Mouse (Mus musculus): ENCODE measurements around the gene Npb. TPM values are rescaled to one million over a fixed set of nuclear protein-coding genes. Genes with fewer than 3 reads are reported as not detected.

Npb gene
- polyA plus RNA-seq, 1 experiment from 2014 or later, result 2.9 TPM

DNA sequence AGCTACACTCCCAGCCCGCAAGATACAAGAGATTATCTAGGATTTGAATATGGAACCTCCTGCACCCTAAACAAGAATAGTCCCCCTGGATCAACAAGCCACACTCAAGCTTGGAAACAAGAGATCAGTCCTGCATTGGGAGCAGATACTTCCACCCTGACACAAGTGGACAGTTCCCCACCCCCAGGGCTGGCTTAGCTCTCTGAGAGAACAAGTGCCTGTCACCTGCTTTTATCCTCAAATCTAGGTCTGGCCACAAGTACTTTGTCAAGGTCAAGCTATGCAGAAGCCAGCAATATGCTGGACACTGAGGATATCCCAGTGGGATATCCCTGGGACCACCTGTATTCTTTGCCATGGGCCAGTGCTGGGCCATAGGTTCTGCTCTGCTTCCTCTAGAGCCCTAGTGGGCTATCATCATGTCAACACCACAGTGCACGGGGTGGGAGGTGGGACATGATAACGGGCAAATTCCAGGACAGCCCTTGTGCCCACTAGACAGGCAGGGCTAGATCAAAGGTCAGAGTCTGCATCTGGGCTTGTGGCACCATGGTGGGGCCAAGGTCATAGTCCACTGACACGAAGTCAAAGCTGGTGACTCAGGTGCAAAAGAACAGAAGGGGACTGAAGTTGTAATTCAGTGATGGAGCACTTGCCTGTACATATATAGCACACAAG lies 8.5 kb downstream of the Npb start:
- Histone ChIP-seq H3K27ac (ENCODE audit: low read length) (no peak overlapping the region), H3K36me3 (ENCODE audit: insufficient read depth, low read length) (peaks cover 18% of the 10 kb centered on the region)
- 33% methylated on average over 4 of the region's 4 CpGs for WGBS

GRCm38 (mm10) chr11:120617519-120618112 lies 9.3 kb downstream of the Npb start, which contains the start of gene Pcyt2:
Gene Pcyt2, minus strand, starts transcription at chr11:120617936.
- H3K9ac ChIP-seq (replicated peaks; ENCODE audit: low read depth), result peak within 1 kb of the TSS; percentile 65
- H3K4me3 ChIP-seq (ENCODE audit: low read depth, low read length), result peak within 1 kb of the TSS; percentile 63
- peak within 1 kb of the TSS; percentile 92 for H3K4me2 ChIP-seq (replicated peaks; ENCODE audit: low read depth, low read length)
- DNase-seq (ENCODE audit: low spot score), result peak; percentile 94
- H3K36me3 ChIP-seq (ENCODE audit: insufficient read depth, low read length), result peaks cover 20% of the 10 kb centered on the region
- peaks cover 8% of the 10 kb centered on the region for H3K4me1 ChIP-seq (ENCODE audit: insufficient read depth, low read depth, low read length)
- peak; percentile 99 for ATAC-seq
- H3K27ac ChIP-seq (ENCODE audit: low read length), result peak within 1 kb of the TSS; percentile 59
- TF ChIP-seq EP300 (IDR thresholded peaks at IDR 0.05) (no peak), CTCF (IDR thresholded peaks at IDR 0.05) (no peak)
- under 1% methylated on average over 56 of the region's 56 CpGs for WGBS
- no peaks in the 10 kb centered on the region for H3K27me3 ChIP-seq (replicated peaks; ENCODE audit: insufficient read depth, low read length)
- H3K9me3 ChIP-seq (ENCODE audit: low read length), result no peaks in the 10 kb centered on the region

More for the DNA sequence above, 8.5 kb downstream of the Npb start:
- DNase-seq (ENCODE audit: low spot score) (no peak), ATAC-seq (no peak)
- peak overlapping the region; percentile 63 for H3K4me3 ChIP-seq (ENCODE audit: low read depth, low read length)
- peak overlapping the region; percentile 65 for H3K9ac ChIP-seq (replicated peaks; ENCODE audit: low read depth)
- no peaks in the 10 kb centered on the region for H3K27me3 ChIP-seq (replicated peaks; ENCODE audit: insufficient read depth, low read length)
- no peak for TF ChIP-seq CTCF (IDR thresholded peaks at IDR 0.05)
- TF ChIP-seq EP300 (IDR thresholded peaks at IDR 0.05), result no peak
- peak overlapping the region; percentile 92 for H3K4me2 ChIP-seq (replicated peaks; ENCODE audit: low read depth, low read length)
- no peaks in the 10 kb centered on the region for H3K9me3 ChIP-seq (ENCODE audit: low read length)
- peaks cover 8% of the 10 kb centered on the region for H3K4me1 ChIP-seq (ENCODE audit: insufficient read depth, low read depth, low read length)

- no peak overlapping the region for H3K9ac ChIP-seq (replicated peaks; ENCODE audit: low read depth)
- H3K4me1 ChIP-seq (ENCODE audit: insufficient read depth, low read depth, low read length), result peaks cover 8% of the 10 kb centered on the region
- 96% methylated on average over 25 of the region's 25 CpGs for WGBS
- no peak overlapping the region for H3K4me2 ChIP-seq (replicated peaks; ENCODE audit: low read depth, low read length)
- H3K4me3 ChIP-seq (ENCODE audit: low read depth, low read length), result no peak overlapping the region
- no peak for TF ChIP-seq EP300 (IDR thresholded peaks at IDR 0.05)
- peaks cover 23% of the 10 kb centered on the region for H3K36me3 ChIP-seq (ENCODE audit: insufficient read depth, low read length)
- DNase-seq (ENCODE audit: low spot score) (no peak), ATAC-seq (no peak)
- no peaks in the 10 kb centered on the region for H3K9me3 ChIP-seq (ENCODE audit: low read length)
- H3K27ac ChIP-seq (ENCODE audit: low read length), result no peak overlapping the region
- H3K27me3 ChIP-seq (replicated peaks; ENCODE audit: insufficient read depth, low read length), result no peaks in the 10 kb centered on the region
Observed at GRCm38 (mm10) chr11:120618619-120619535, 10.6 kb downstream of the Npb start.

- Histone ChIP-seq H3K27ac (ENCODE audit: low read length) (no peak overlapping the region), H3K4me3 (ENCODE audit: low read depth, low read length) (no peak overlapping the region), H3K4me1 (ENCODE audit: insufficient read depth, low read depth, low read length) (peaks cover 10% of the 10 kb centered on the region), H3K9me3 (ENCODE audit: low read length) (no peaks in the 10 kb centered on the region), H3K27me3 (replicated peaks; ENCODE audit: insufficient read depth, low read length) (no peaks in the 10 kb centered on the region), H3K4me2 (replicated peaks; ENCODE audit: low read depth, low read length) (no peak overlapping the region), H3K9ac (replicated peaks; ENCODE audit: low read depth) (no peak overlapping the region), H3K36me3 (ENCODE audit: insufficient read depth, low read length) (peaks cover 23% of the 10 kb centered on the region)
- WGBS, result 92% methylated on average over 14 of the region's 14 CpGs
- TF ChIP-seq CTCF (IDR thresholded peaks at IDR 0.05) (no peak), EP300 (IDR thresholded peaks at IDR 0.05) (no peak)
- ATAC-seq (no peak), DNase-seq (ENCODE audit: low spot score) (no peak)
Observed at GRCm38 (mm10) chr11:120620195-120620594, 11.9 kb downstream of the Npb start.

- H3K36me3 ChIP-seq (ENCODE audit: insufficient read depth, low read length), result peaks cover 23% of the 10 kb centered on the region
- no peak overlapping the region for H3K4me2 ChIP-seq (replicated peaks; ENCODE audit: low read depth, low read length)
- H3K27ac ChIP-seq (ENCODE audit: low read length), result no peak overlapping the region
- no peak overlapping the region for H3K4me3 ChIP-seq (ENCODE audit: low read depth, low read length)
- DNase-seq (ENCODE audit: low spot score), result no peak
- WGBS, result 89% methylated on average over 6 of the region's 6 CpGs
- no peaks in the 10 kb centered on the region for H3K27me3 ChIP-seq (replicated peaks; ENCODE audit: insufficient read depth, low read length)
- no peak for ATAC-seq
- H3K4me1 ChIP-seq (ENCODE audit: insufficient read depth, low read depth, low read length), result 0 out of 2 replicates have a peak, but pooled peaks cover 4% of the 10 kb centered on the region
- H3K9me3 ChIP-seq (ENCODE audit: low read length), result no peaks in the 10 kb centered on the region
- TF ChIP-seq EP300 (IDR thresholded peaks at IDR 0.05), result no peak
- no peak for TF ChIP-seq CTCF (IDR thresholded peaks at IDR 0.05)
- no peak overlapping the region for H3K9ac ChIP-seq (replicated peaks; ENCODE audit: low read depth)
Observed at GRCm38 (mm10) chr11:120622805-120623204, 14.5 kb downstream of the Npb start.

Measured in lung, postnatal 0 days (tissue).